Mouse (Mus musculus): ENCODE data around the gene Fam216b. TPM values are rescaled to one million over a fixed set of nuclear protein-coding genes. Genes with fewer than 3 reads are reported as not detected.

Gene Fam216b
- polyA plus RNA-seq, 1 experiment from 2014 or later = 0.72 TPM

GRCm38 (mm10) chr14:78057362-78057761 lies 31.4 kb downstream of the Fam216b start:
- 62% methylated on average over 7 of the region's 7 CpGs for WGBS
- no peaks in the 10 kb centered on the region for H3K9me3 ChIP-seq (ENCODE audit: control insufficient read depth, low read length)
- no peaks in the 10 kb centered on the region for H3K36me3 ChIP-seq (ENCODE audit: control insufficient read depth, insufficient read depth, low read length)
- no peak overlapping the region for H3K9ac ChIP-seq (replicated peaks; ENCODE audit: low read depth, low read length)
- H3K27me3 ChIP-seq (ENCODE audit: control insufficient read depth, insufficient read depth, low read length) = no peaks in the 10 kb centered on the region
- ATAC-seq (ENCODE audit: low read depth) = no peak
- H3K27ac ChIP-seq (ENCODE audit: low read depth, low read length) = no peak overlapping the region
- H3K4me3 ChIP-seq (ENCODE audit: low read depth, low read length) = no peak overlapping the region
- no peak overlapping the region for H3K4me2 ChIP-seq (ENCODE audit: low read depth, low read length)
- no peaks in the 10 kb centered on the region for H3K4me1 ChIP-seq (ENCODE audit: control insufficient read depth, insufficient read depth, low read length)

GRCm38 (mm10) chr14:78056371-78056770 lies 32.4 kb downstream of the Fam216b start:
- no peak for ATAC-seq (ENCODE audit: low read depth)
- no peaks in the 10 kb centered on the region for H3K27me3 ChIP-seq (ENCODE audit: control insufficient read depth, insufficient read depth, low read length)
- H3K9ac ChIP-seq (replicated peaks; ENCODE audit: low read depth, low read length) = no peak overlapping the region
- 84% methylated on average over 3 of the region's 3 CpGs for WGBS
- H3K4me3 ChIP-seq (ENCODE audit: low read depth, low read length) = no peak overlapping the region
- no peaks in the 10 kb centered on the region for H3K4me1 ChIP-seq (ENCODE audit: control insufficient read depth, insufficient read depth, low read length)
- H3K27ac ChIP-seq (ENCODE audit: low read depth, low read length) = no peak overlapping the region
- no peaks in the 10 kb centered on the region for H3K36me3 ChIP-seq (ENCODE audit: control insufficient read depth, insufficient read depth, low read length)
- no peaks in the 10 kb centered on the region for H3K9me3 ChIP-seq (ENCODE audit: control insufficient read depth, low read length)
- H3K4me2 ChIP-seq (ENCODE audit: low read depth, low read length) = no peak overlapping the region

GRCm38 (mm10) chr14:78048674-78049073 lies 40.1 kb downstream of the Fam216b start:
- WGBS = 79% methylated on average over 4 of the region's 4 CpGs
- Histone ChIP-seq H3K9ac (replicated peaks; ENCODE audit: low read depth, low read length) (no peak overlapping the region), H3K9me3 (ENCODE audit: control insufficient read depth, low read length) (no peaks in the 10 kb centered on the region), H3K4me2 (ENCODE audit: low read depth, low read length) (no peak overlapping the region), H3K4me3 (ENCODE audit: low read depth, low read length) (no peak overlapping the region), H3K27ac (ENCODE audit: low read depth, low read length) (peak overlapping the region; percentile 18; the same call in 1 of the 2 replicates), H3K4me1 (ENCODE audit: control insufficient read depth, insufficient read depth, low read length) (no peaks in the 10 kb centered on the region), H3K36me3 (ENCODE audit: control insufficient read depth, insufficient read depth, low read length) (no peaks in the 10 kb centered on the region), H3K27me3 (ENCODE audit: control insufficient read depth, insufficient read depth, low read length) (no peaks in the 10 kb centered on the region)
- no peak; the same call in 1 of the 2 replicates for ATAC-seq (ENCODE audit: low read depth)

GRCm38 (mm10) chr14:78048258-78048657 lies 40.5 kb downstream of the Fam216b start:
- WGBS = 40% methylated on average over 3 of the region's 3 CpGs
- no peak overlapping the region for H3K9ac ChIP-seq (replicated peaks; ENCODE audit: low read depth, low read length)
- no peaks in the 10 kb centered on the region for H3K36me3 ChIP-seq (ENCODE audit: control insufficient read depth, insufficient read depth, low read length)
- no peak overlapping the region for H3K4me3 ChIP-seq (ENCODE audit: low read depth, low read length)
- no peak overlapping the region for H3K4me2 ChIP-seq (ENCODE audit: low read depth, low read length)
- H3K27me3 ChIP-seq (ENCODE audit: control insufficient read depth, insufficient read depth, low read length) = no peaks in the 10 kb centered on the region
- H3K4me1 ChIP-seq (ENCODE audit: control insufficient read depth, insufficient read depth, low read length) = no peaks in the 10 kb centered on the region
- peak; percentile 90 for ATAC-seq (ENCODE audit: low read depth)
- no peaks in the 10 kb centered on the region for H3K9me3 ChIP-seq (ENCODE audit: control insufficient read depth, low read length)
- H3K27ac ChIP-seq (ENCODE audit: low read depth, low read length) = no peak overlapping the region

- no peaks in the 10 kb centered on the region for H3K9me3 ChIP-seq (ENCODE audit: control insufficient read depth, low read length)
- H3K4me3 ChIP-seq (ENCODE audit: low read depth, low read length) = no peak overlapping the region
- no peak overlapping the region for H3K27ac ChIP-seq (ENCODE audit: low read depth, low read length)
- no peak overlapping the region for H3K9ac ChIP-seq (replicated peaks; ENCODE audit: low read depth, low read length)
- no peaks in the 10 kb centered on the region for H3K27me3 ChIP-seq (ENCODE audit: control insufficient read depth, insufficient read depth, low read length)
- no peak for ATAC-seq (ENCODE audit: low read depth)
- no peaks in the 10 kb centered on the region for H3K4me1 ChIP-seq (ENCODE audit: control insufficient read depth, insufficient read depth, low read length)
- 38% methylated on average over 2 of the region's 2 CpGs for WGBS
- no peaks in the 10 kb centered on the region for H3K36me3 ChIP-seq (ENCODE audit: control insufficient read depth, insufficient read depth, low read length)
- H3K4me2 ChIP-seq (ENCODE audit: low read depth, low read length) = no peak overlapping the region
These were observed 45.7 kb downstream of the Fam216b start for GRCm38 (mm10) chr14:78043079-78043478.

GRCm38 (mm10) chr14:78041886-78042526 lies 46.8 kb downstream of the Fam216b start:
- WGBS = 78% methylated on average over 11 of the region's 11 CpGs
- ATAC-seq (ENCODE audit: low read depth) = no peak
- no peaks in the 10 kb centered on the region for H3K36me3 ChIP-seq (ENCODE audit: control insufficient read depth, insufficient read depth, low read length)

GRCm38 (mm10) chr14:78040643-78041042 lies 48.2 kb downstream of the Fam216b start:
- Histone ChIP-seq H3K9me3 (ENCODE audit: control insufficient read depth, low read length) (no peaks in the 10 kb centered on the region), H3K9ac (replicated peaks; ENCODE audit: low read depth, low read length) (no peak overlapping the region), H3K4me3 (ENCODE audit: low read depth, low read length) (no peak overlapping the region), H3K4me1 (ENCODE audit: control insufficient read depth, insufficient read depth, low read length) (no peaks in the 10 kb centered on the region; the same call in 1 of the 2 replicates), H3K36me3 (ENCODE audit: control insufficient read depth, insufficient read depth, low read length) (no peaks in the 10 kb centered on the region), H3K4me2 (ENCODE audit: low read depth, low read length) (no peak overlapping the region), H3K27ac (ENCODE audit: low read depth, low read length) (no peak overlapping the region), H3K27me3 (ENCODE audit: control insufficient read depth, insufficient read depth, low read length) (no peaks in the 10 kb centered on the region)
- no peak for ATAC-seq (ENCODE audit: low read depth)
- WGBS = 89% methylated on average over 6 of the region's 6 CpGs

More at GRCm38 (mm10) chr14:78041886-78042526, 46.8 kb downstream of the Fam216b start:
- Histone ChIP-seq H3K4me2 (ENCODE audit: low read depth, low read length) (no peak overlapping the region), H3K4me1 (ENCODE audit: control insufficient read depth, insufficient read depth, low read length) (no peaks in the 10 kb centered on the region; the same call in 1 of the 2 replicates), H3K4me3 (ENCODE audit: low read depth, low read length) (no peak overlapping the region), H3K9me3 (ENCODE audit: control insufficient read depth, low read length) (no peaks in the 10 kb centered on the region), H3K27ac (ENCODE audit: low read depth, low read length) (no peak overlapping the region), H3K27me3 (ENCODE audit: control insufficient read depth, insufficient read depth, low read length) (no peaks in the 10 kb centered on the region), H3K9ac (replicated peaks; ENCODE audit: low read depth, low read length) (no peak overlapping the region)

- Histone ChIP-seq H3K4me3 (ENCODE audit: low read depth, low read length) (no peak overlapping the region), H3K4me1 (ENCODE audit: control insufficient read depth, insufficient read depth, low read length) (peaks cover 3% of the 10 kb centered on the region; the same call in 1 of the 2 replicates), H3K27me3 (ENCODE audit: control insufficient read depth, insufficient read depth, low read length) (no peaks in the 10 kb centered on the region), H3K27ac (ENCODE audit: low read depth, low read length) (peak overlapping the region; percentile 50; the same call in 1 of the 2 replicates), H3K9me3 (ENCODE audit: control insufficient read depth, low read length) (no peaks in the 10 kb centered on the region), H3K9ac (replicated peaks; ENCODE audit: low read depth, low read length) (no peak overlapping the region), H3K4me2 (ENCODE audit: low read depth, low read length) (peak overlapping the region; percentile 11; the same call in 1 of the 2 replicates), H3K36me3 (ENCODE audit: control insufficient read depth, insufficient read depth, low read length) (no peaks in the 10 kb centered on the region)
- 47% methylated on average over 8 of the region's 8 CpGs for WGBS
- no peak for ATAC-seq (ENCODE audit: low read depth)
These were observed 49.9 kb downstream of the Fam216b start for GRCm38 (mm10) chr14:78038876-78039275.

All from neural tube, embryonic 14.5 days (tissue).